Mouse (Mus musculus): Measurements from ENCODE around the gene 5530400C23Rik. TPM values are rescaled to one million over a fixed set of nuclear protein-coding genes. Genes with fewer than 3 reads are reported as not detected.
"Not testable (repeated sequence)": the region's sequence is repeated elsewhere in the genome, so short reads cannot be mapped to it uniquely, and the experiment has no call there.

Gene 5530400C23Rik
- not detected in 2 replicates for polyA plus RNA-seq (2012; rRNA removed)

- H3K4me1 ChIP-seq (ENCODE audit: control insufficient read depth, insufficient read depth, low read length); H3K27me3 ChIP-seq (ENCODE audit: control insufficient read depth, insufficient read depth, low read length); H3K27ac ChIP-seq (ENCODE audit: control insufficient read depth, insufficient read depth, low read depth, low read length); H3K4me3 ChIP-seq (ENCODE audit: control insufficient read depth, low read depth, low read length); H3K36me3 ChIP-seq (ENCODE audit: control insufficient read depth, insufficient read depth, low read length): not testable (repeated sequence)
These were observed at the start of gene 5530400C23Rik for GRCm38 (mm10) chr6:133291916-133292315. 5530400C23Rik (plus strand) TSS chr6:133292216.

DNA sequence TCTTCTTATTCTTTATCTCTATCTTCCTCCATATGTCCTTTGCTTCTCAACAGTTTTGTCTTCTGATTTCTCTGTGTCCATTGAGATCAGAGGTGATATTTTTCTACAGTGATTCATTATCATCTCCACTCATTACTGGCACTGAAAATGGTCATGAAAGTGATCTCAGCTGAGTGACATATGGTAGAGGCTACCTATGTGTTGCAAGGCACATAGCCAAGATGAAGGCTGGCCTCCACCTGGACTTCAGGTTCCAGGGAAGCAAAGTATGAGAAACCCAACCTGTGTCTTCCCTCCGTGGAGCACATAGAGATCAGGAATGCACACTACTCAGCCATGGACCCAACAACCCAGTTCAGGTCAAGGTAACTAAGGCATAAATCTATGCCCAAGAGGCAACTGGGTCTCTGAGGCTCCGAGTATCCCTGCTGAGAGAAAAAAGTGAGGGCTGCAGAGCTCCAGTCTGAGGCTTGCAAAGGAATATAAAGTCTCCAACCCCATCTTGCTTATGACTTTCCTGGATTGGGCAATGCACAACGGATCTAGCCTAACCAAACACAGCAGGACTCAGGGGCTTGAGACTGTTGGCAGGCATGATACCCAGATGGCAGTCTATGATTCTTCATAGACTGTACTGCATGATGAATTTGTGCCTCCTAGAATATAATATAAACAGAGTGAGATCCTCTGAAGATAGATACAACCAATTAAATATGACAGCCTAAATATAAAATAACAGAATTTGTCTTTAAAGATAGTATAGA, 14.1 kb downstream of the 5530400C23Rik start:
- no peak for TF ChIP-seq CTCF (IDR thresholded peaks at IDR 0.05; ENCODE audit: control insufficient read depth, insufficient read depth, insufficient replicate concordance, low read depth, low read length)
- no peak for TF ChIP-seq POLR2A (IDR thresholded peaks at IDR 0.05; ENCODE audit: control insufficient read depth, low read depth, low read length)
- Histone ChIP-seq H3K4me3 (ENCODE audit: control insufficient read depth, low read depth, low read length) (no peak overlapping the region), H3K36me3 (ENCODE audit: control insufficient read depth, insufficient read depth, low read length) (no peaks in the 10 kb centered on the region)

GRCm38 (mm10) chr6:133313896-133314295, 21.9 kb downstream of the 5530400C23Rik start:
- not testable (repeated sequence) for H3K4me3 ChIP-seq (ENCODE audit: control insufficient read depth, low read depth, low read length); H3K36me3 ChIP-seq (ENCODE audit: control insufficient read depth, insufficient read depth, low read length); H3K27ac ChIP-seq (ENCODE audit: control insufficient read depth, insufficient read depth, low read depth, low read length); H3K4me1 ChIP-seq (ENCODE audit: control insufficient read depth, insufficient read depth, low read length); H3K27me3 ChIP-seq (ENCODE audit: control insufficient read depth, insufficient read depth, low read length)

More for the DNA sequence above, 14.1 kb downstream of the 5530400C23Rik start:
- H3K27me3 ChIP-seq (ENCODE audit: control insufficient read depth, insufficient read depth, low read length) = no peaks in the 10 kb centered on the region
- H3K4me1 ChIP-seq (ENCODE audit: control insufficient read depth, insufficient read depth, low read length) = no peaks in the 10 kb centered on the region
- no peak overlapping the region for H3K27ac ChIP-seq (ENCODE audit: control insufficient read depth, insufficient read depth, low read depth, low read length)

DNA sequence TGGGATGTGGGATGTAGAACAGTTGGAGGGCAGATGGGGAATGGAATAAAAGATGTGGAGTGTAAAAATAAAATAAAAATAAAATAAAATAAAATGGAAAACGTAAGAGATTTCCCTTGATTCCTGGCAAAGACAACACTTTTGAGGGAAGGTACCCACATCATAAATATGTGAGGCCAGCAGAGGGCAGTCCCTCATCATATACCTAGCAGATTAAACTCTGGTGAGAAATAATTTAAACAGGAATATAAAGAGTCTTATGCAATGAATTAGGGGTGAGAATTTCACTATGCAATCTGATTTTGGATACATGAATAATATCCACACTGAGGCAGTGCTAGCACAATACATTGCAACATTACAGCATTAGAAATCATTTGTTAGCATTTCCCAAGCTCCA, 46.5 kb downstream of the 5530400C23Rik start:
- H3K36me3 ChIP-seq (ENCODE audit: control insufficient read depth, insufficient read depth, low read length) = no peaks in the 10 kb centered on the region
- TF ChIP-seq POLR2A (IDR thresholded peaks at IDR 0.05; ENCODE audit: control insufficient read depth, low read depth, low read length) = no peak
- TF ChIP-seq CTCF (IDR thresholded peaks at IDR 0.05; ENCODE audit: control insufficient read depth, insufficient read depth, insufficient replicate concordance, low read depth, low read length) = no peak
- H3K27me3 ChIP-seq (ENCODE audit: control insufficient read depth, insufficient read depth, low read length) = no peaks in the 10 kb centered on the region
- no peak overlapping the region for H3K4me3 ChIP-seq (ENCODE audit: control insufficient read depth, low read depth, low read length)
- no peak overlapping the region for H3K27ac ChIP-seq (ENCODE audit: control insufficient read depth, insufficient read depth, low read depth, low read length)
- H3K4me1 ChIP-seq (ENCODE audit: control insufficient read depth, insufficient read depth, low read length) = no peaks in the 10 kb centered on the region

GRCm38 (mm10) chr6:133341731-133342130, 49.7 kb downstream of the 5530400C23Rik start:
- H3K27me3 ChIP-seq (ENCODE audit: control insufficient read depth, insufficient read depth, low read length); H3K4me3 ChIP-seq (ENCODE audit: control insufficient read depth, low read depth, low read length); H3K4me1 ChIP-seq (ENCODE audit: control insufficient read depth, insufficient read depth, low read length); H3K36me3 ChIP-seq (ENCODE audit: control insufficient read depth, insufficient read depth, low read length); H3K27ac ChIP-seq (ENCODE audit: control insufficient read depth, insufficient read depth, low read depth, low read length): not testable (repeated sequence)

Other genes with a start within 250 kb of the 5530400C23Rik start
- gene Tas2r140, start 236.4 kb upstream of the 5530400C23Rik start, polyA plus RNA-seq (2012; rRNA removed) = not detected in 2 replicates
- gene Smim10l1, start 187.3 kb upstream of the 5530400C23Rik start, polyA plus RNA-seq (2012; rRNA removed) = 8.2 and 8.8 TPM in 2 replicates

All from testis, adult 2 months (tissue).